Mouse (Mus musculus) layer of hippocampus, adult 11-12 months (tissue): Measurements from ENCODE around the gene Hcn1.

Experiments
- DNase-seq: peaks from one replicate; pipeline ENCODE4 v3.0.0; 2022; ENCODE audit warnings: low spot score

The Hcn1 gene

GRCm38 (mm10) chr13:117602181-117602580 lies at the start of gene Hcn1:
TSS of gene Hcn1 (plus strand) at chr13:117602320.
- DNase-seq = peak; percentile 74

GRCm38 (mm10) chr13:117567251-117567650 lies 34.9 kb upstream of the Hcn1 start:
- DNase-seq = peak; percentile 70

- DNase-seq = no peak
Measured at GRCm38 (mm10) chr13:117571747-117572146, 30.4 kb upstream of the Hcn1 start.

- DNase-seq = no peak
Measured at GRCm38 (mm10) chr13:117594494-117595182, 7.5 kb upstream of the Hcn1 start.

GRCm38 (mm10) chr13:117595183-117595532 lies 7.0 kb upstream of the Hcn1 start:
- DNase-seq = no peak

GRCm38 (mm10) chr13:117601331-117601965 lies 672 bp upstream of the Hcn1 start:
- DNase-seq = no peak

- no peak for DNase-seq
Measured at GRCm38 (mm10) chr13:117602617-117603358, 668 bp downstream of the Hcn1 start.

GRCm38 (mm10) chr13:117603421-117603820 lies 1.3 kb downstream of the Hcn1 start:
- no peak for DNase-seq

GRCm38 (mm10) chr13:117604073-117604472 lies 2.0 kb downstream of the Hcn1 start:
- DNase-seq = no peak

- no peak for DNase-seq
Measured at GRCm38 (mm10) chr13:117604971-117605750, 3.0 kb downstream of the Hcn1 start.

- DNase-seq = no peak
Measured at GRCm38 (mm10) chr13:117611881-117612280, 9.8 kb downstream of the Hcn1 start.

- DNase-seq = no peak
Measured at GRCm38 (mm10) chr13:117619544-117619943, 17.4 kb downstream of the Hcn1 start.

- DNase-seq = peak; percentile 28
Measured at GRCm38 (mm10) chr13:117657501-117657900, 55.4 kb downstream of the Hcn1 start.

- DNase-seq = no peak
Measured at GRCm38 (mm10) chr13:117658414-117659175, 56.5 kb downstream of the Hcn1 start.

- peak; percentile 58 for DNase-seq
Measured at GRCm38 (mm10) chr13:117659511-117659910, 57.4 kb downstream of the Hcn1 start.

- no peak for DNase-seq
Measured at GRCm38 (mm10) chr13:117662661-117663060, 60.5 kb downstream of the Hcn1 start.

- no peak for DNase-seq
Measured at GRCm38 (mm10) chr13:117669303-117669702, 67.2 kb downstream of the Hcn1 start.

GRCm38 (mm10) chr13:117671851-117672250 lies 69.7 kb downstream of the Hcn1 start:
- DNase-seq = no peak

- no peak for DNase-seq
Measured at GRCm38 (mm10) chr13:117676418-117676817, 74.3 kb downstream of the Hcn1 start.

- DNase-seq = no peak
Measured at GRCm38 (mm10) chr13:117687670-117688069, 85.5 kb downstream of the Hcn1 start.

- no peak for DNase-seq
Measured at GRCm38 (mm10) chr13:117694729-117695332, 92.7 kb downstream of the Hcn1 start.
